Mouse (Mus musculus): ENCODE measurements around the gene Olfr325. TPM values are rescaled to one million over a fixed set of nuclear protein-coding genes. Genes with fewer than 3 reads are reported as not detected.

Olfr325 gene
- polyA plus RNA-seq, 1 experiment from 2014 or later = not detected

GRCm38 (mm10) chr11:58602800-58603560, 25.4 kb downstream of the Olfr325 start:
- no peak for ATAC-seq (ENCODE audit: insufficient number of reproducible peaks, low FRiP score, low TSS enrichment, low read depth)
- Histone ChIP-seq H3K36me3 (no peaks in the 10 kb centered on the region), H3K9ac (no peak overlapping the region), H3K9me3 (replicated peaks) (no peaks in the 10 kb centered on the region), H3K27ac (replicated peaks) (no peak overlapping the region), H3K27me3 (no peaks in the 10 kb centered on the region), H3K4me1 (no peaks in the 10 kb centered on the region), H3K4me3 (replicated peaks) (no peak overlapping the region), H3K4me2 (replicated peaks) (no peak overlapping the region)
- WGBS = 65% methylated on average over 6 of the region's 6 CpGs

DNA sequence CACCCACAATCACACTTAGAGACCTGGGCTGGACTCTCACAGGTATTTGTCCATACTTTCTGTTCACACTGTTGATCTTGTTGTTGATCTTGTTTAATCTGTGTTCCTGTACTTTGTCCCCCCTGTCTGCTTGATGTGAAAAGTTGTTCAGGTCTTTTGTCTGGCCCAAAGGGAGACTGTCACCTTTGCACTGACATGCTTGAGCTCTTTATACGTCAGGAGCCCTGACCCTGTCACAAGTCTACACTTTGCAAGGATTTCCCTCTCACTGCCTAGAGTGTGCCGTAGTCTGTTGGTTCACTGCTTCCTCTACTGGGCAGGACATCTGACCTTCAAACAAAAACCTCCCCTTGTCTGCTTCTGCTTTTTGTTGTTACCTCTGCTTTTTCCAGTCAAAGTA, 27.2 kb downstream of the Olfr325 start:
- Histone ChIP-seq H3K27ac (replicated peaks) (no peak overlapping the region), H3K4me2 (replicated peaks) (no peak overlapping the region), H3K36me3 (no peaks in the 10 kb centered on the region), H3K9me3 (replicated peaks) (no peaks in the 10 kb centered on the region), H3K9ac (no peak overlapping the region), H3K4me3 (replicated peaks) (no peak overlapping the region), H3K27me3 (no peaks in the 10 kb centered on the region), H3K4me1 (no peaks in the 10 kb centered on the region)
- 60% methylated on average over 2 of the region's 2 CpGs for WGBS
- no peak for ATAC-seq (ENCODE audit: insufficient number of reproducible peaks, low FRiP score, low TSS enrichment, low read depth)

GRCm38 (mm10) chr11:58605228-58605627, 27.7 kb downstream of the Olfr325 start:
- H3K4me3 ChIP-seq (replicated peaks) = no peak overlapping the region
- H3K4me2 ChIP-seq (replicated peaks) = no peak overlapping the region
- no peaks in the 10 kb centered on the region for H3K9me3 ChIP-seq (replicated peaks)
- H3K9ac ChIP-seq = no peak overlapping the region
- no peak overlapping the region for H3K27ac ChIP-seq (replicated peaks)
- no peaks in the 10 kb centered on the region for H3K4me1 ChIP-seq
- WGBS = 85% methylated on average over 3 of the region's 3 CpGs
- no peaks in the 10 kb centered on the region for H3K27me3 ChIP-seq
- no peaks in the 10 kb centered on the region for H3K36me3 ChIP-seq
- no peak for ATAC-seq (ENCODE audit: insufficient number of reproducible peaks, low FRiP score, low TSS enrichment, low read depth)

GRCm38 (mm10) chr11:58606177-58606919, 28.8 kb downstream of the Olfr325 start:
- Histone ChIP-seq H3K4me3 (replicated peaks) (no peak overlapping the region), H3K4me2 (replicated peaks) (no peak overlapping the region), H3K27me3 (no peaks in the 10 kb centered on the region), H3K9ac (no peak overlapping the region), H3K27ac (replicated peaks) (no peak overlapping the region), H3K4me1 (no peaks in the 10 kb centered on the region), H3K9me3 (replicated peaks) (no peaks in the 10 kb centered on the region), H3K36me3 (no peaks in the 10 kb centered on the region)
- 82% methylated on average over 12 of the region's 12 CpGs for WGBS
- no peak for ATAC-seq (ENCODE audit: insufficient number of reproducible peaks, low FRiP score, low TSS enrichment, low read depth)

GRCm38 (mm10) chr11:58607030-58607429, 29.5 kb downstream of the Olfr325 start:
- no peak overlapping the region for H3K9ac ChIP-seq
- H3K27ac ChIP-seq (replicated peaks) = no peak overlapping the region
- no peak for ATAC-seq (ENCODE audit: insufficient number of reproducible peaks, low FRiP score, low TSS enrichment, low read depth)
- H3K9me3 ChIP-seq (replicated peaks) = no peaks in the 10 kb centered on the region
- H3K4me2 ChIP-seq (replicated peaks) = no peak overlapping the region
- H3K36me3 ChIP-seq = no peaks in the 10 kb centered on the region
- no peak overlapping the region for H3K4me3 ChIP-seq (replicated peaks)
- 82% methylated on average over 6 of the region's 6 CpGs for WGBS
- H3K27me3 ChIP-seq = no peaks in the 10 kb centered on the region
- no peaks in the 10 kb centered on the region for H3K4me1 ChIP-seq

DNA sequence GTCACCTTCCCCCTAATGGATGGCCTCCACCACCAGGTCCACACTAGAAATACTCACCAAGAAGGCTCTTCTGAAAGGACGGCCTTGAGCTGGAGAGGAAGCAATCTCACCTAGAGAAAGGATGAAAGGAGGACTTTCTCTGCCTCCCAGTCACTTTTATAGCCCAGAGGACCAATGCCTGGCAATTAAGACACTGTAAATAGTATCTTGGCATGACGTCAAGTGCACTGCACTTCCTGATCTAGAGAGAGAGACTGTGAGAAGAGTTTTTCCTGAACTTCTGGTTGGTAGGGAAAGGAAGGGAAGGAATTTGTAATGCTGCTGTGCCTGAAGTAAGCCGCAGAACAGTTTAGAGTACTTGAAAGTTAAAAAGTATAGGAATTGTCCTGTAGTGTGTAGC, 35.8 kb downstream of the Olfr325 start:
- Histone ChIP-seq H3K27ac (replicated peaks) (no peak overlapping the region), H3K9me3 (replicated peaks) (no peaks in the 10 kb centered on the region), H3K36me3 (no peaks in the 10 kb centered on the region), H3K4me3 (replicated peaks) (no peak overlapping the region), H3K9ac (no peak overlapping the region), H3K4me1 (no peaks in the 10 kb centered on the region), H3K4me2 (replicated peaks) (no peak overlapping the region), H3K27me3 (no peaks in the 10 kb centered on the region)
- 75% methylated on average over 3 of the region's 3 CpGs for WGBS
- ATAC-seq (ENCODE audit: insufficient number of reproducible peaks, low FRiP score, low TSS enrichment, low read depth) = no peak

DNA sequence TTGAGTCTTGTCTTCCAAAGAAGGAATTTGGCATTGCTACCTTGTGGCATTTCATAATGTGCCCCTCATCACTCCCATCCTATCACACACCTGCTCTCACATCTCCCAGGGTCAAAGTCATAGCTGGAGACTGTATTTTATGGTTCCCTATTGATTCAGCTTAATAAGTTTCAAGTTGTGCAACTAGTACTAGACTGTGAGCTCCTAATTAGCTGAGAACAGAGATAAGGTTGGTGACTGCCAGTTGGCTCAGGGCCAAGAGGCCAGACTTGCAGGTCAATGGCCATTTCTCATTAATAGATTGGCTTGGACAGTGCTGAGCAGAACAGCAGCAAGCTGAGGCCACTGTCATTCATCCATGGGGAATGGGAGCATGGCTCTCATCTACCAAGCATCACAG, 37.0 kb downstream of the Olfr325 start:
- ATAC-seq (ENCODE audit: insufficient number of reproducible peaks, low FRiP score, low TSS enrichment, low read depth) = no peak
- H3K4me2 ChIP-seq (replicated peaks) = no peak overlapping the region
- no peak overlapping the region for H3K9ac ChIP-seq
- no peak overlapping the region for H3K4me3 ChIP-seq (replicated peaks)
- no peaks in the 10 kb centered on the region for H3K4me1 ChIP-seq
- H3K27me3 ChIP-seq = no peaks in the 10 kb centered on the region
- H3K9me3 ChIP-seq (replicated peaks) = no peaks in the 10 kb centered on the region
- no peaks in the 10 kb centered on the region for H3K36me3 ChIP-seq
- H3K27ac ChIP-seq (replicated peaks) = no peak overlapping the region

DNA sequence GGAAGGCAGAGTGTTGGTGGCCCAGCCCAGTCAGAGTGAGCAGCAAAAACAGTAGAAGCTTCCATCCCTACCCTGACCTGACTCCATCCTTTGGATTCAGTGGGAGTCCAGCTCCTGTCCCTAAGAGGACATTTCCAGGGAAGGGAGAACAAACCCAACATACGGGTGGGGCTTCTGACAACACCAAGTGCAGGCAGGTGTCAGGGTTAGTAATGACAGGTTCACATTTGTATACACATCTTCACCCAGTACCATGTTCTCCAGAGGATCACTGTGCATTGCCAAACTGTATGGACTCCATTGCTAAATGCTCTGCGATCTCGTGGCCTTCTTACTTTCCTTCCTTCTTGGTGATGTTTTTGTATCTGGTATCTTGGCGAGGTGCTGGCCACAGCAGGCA, 38.4 kb downstream of the Olfr325 start, which contains the start of gene 2210407C18Rik:
2210407C18Rik (minus strand) TSS at position 101 of the 400 bp plus-strand sequence.
- no peak within 1 kb of the TSS for H3K4me3 ChIP-seq (replicated peaks)
- H3K9ac ChIP-seq = no peak within 1 kb of the TSS
- no peaks in the 10 kb centered on the region for H3K36me3 ChIP-seq
- WGBS = 94% methylated on average over 4 of the region's 4 CpGs
- no peaks in the 10 kb centered on the region for H3K9me3 ChIP-seq (replicated peaks)
- no peak within 1 kb of the TSS for H3K4me2 ChIP-seq (replicated peaks)
- no peaks in the 10 kb centered on the region for H3K27me3 ChIP-seq
- H3K4me1 ChIP-seq = no peaks in the 10 kb centered on the region
- H3K27ac ChIP-seq (replicated peaks) = no peak within 1 kb of the TSS
- no peak for ATAC-seq (ENCODE audit: insufficient number of reproducible peaks, low FRiP score, low TSS enrichment, low read depth)

- no peak overlapping the region for H3K9ac ChIP-seq
- 66% methylated on average over 3 of the region's 3 CpGs for whole genome bisulfite sequencing
- H3K27ac ChIP-seq (replicated peaks) = no peak overlapping the region
- no peaks in the 10 kb centered on the region for H3K36me3 ChIP-seq
- no peak overlapping the region for H3K4me2 ChIP-seq (replicated peaks)
- H3K9me3 ChIP-seq (replicated peaks) = no peaks in the 10 kb centered on the region
- H3K4me1 ChIP-seq = no peaks in the 10 kb centered on the region
- H3K4me3 ChIP-seq (replicated peaks) = no peak overlapping the region
- no peak for ATAC-seq (ENCODE audit: insufficient number of reproducible peaks, low FRiP score, low TSS enrichment, low read depth)
- H3K27me3 ChIP-seq = no peaks in the 10 kb centered on the region
Measured at GRCm38 (mm10) chr11:58618369-58618768, 40.8 kb downstream of the Olfr325 start.

DNA sequence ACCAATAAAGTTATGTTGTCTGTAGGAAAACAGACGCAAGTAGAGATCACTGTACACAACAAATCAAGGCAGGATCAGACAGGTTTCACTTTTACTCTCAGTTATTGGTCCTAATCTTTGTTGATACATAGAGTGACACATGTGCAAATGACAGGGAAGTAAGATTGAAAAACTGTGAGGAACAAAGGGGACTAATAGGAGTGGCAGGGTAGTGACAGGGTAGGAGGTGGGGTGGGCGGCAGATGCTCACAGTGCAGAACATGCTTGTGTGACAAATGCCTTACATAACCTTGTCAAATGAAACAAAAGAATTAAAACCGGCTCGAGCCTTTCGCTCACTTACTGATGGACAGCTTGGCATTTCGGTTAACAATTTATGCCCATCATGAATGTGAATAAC, 41.3 kb downstream of the Olfr325 start:
- WGBS = 74% methylated on average over 6 of the region's 6 CpGs
- H3K27me3 ChIP-seq = no peaks in the 10 kb centered on the region
- no peaks in the 10 kb centered on the region for H3K36me3 ChIP-seq
- no peak overlapping the region for H3K4me2 ChIP-seq (replicated peaks)
- no peak overlapping the region for H3K4me3 ChIP-seq (replicated peaks)
- no peaks in the 10 kb centered on the region for H3K4me1 ChIP-seq
- ATAC-seq (ENCODE audit: insufficient number of reproducible peaks, low FRiP score, low TSS enrichment, low read depth) = no peak
- no peak overlapping the region for H3K9ac ChIP-seq
- H3K9me3 ChIP-seq (replicated peaks) = no peaks in the 10 kb centered on the region
- H3K27ac ChIP-seq (replicated peaks) = no peak overlapping the region

DNA sequence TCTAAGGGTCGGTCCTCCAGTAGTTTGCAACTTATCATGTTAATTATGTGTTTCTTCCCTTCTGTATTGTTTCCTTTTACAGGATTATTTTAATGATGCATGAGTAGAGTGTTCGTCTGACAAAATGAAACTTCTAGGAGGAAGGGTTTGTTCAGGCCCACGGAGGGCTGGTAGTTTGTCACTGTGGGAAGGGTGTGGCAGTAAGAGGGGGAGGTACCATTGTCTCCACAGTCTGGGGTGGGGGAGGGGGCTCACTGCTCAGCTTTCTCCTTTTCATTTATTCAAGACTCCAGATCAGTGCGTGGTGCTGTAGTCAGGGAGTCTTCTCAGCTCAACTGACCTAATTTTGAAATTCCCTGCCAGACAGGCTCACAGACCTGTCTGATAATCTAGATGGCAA, 48.6 kb downstream of the Olfr325 start:
- Histone ChIP-seq H3K9ac (no peak overlapping the region), H3K4me2 (replicated peaks) (no peak overlapping the region), H3K4me3 (replicated peaks) (no peak overlapping the region), H3K27me3 (no peaks in the 10 kb centered on the region), H3K36me3 (no peaks in the 10 kb centered on the region), H3K9me3 (replicated peaks) (no peaks in the 10 kb centered on the region), H3K27ac (replicated peaks) (no peak overlapping the region), H3K4me1 (no peaks in the 10 kb centered on the region)
- 61% methylated on average over 4 of the region's 4 CpGs for WGBS
- no peak for ATAC-seq (ENCODE audit: insufficient number of reproducible peaks, low FRiP score, low TSS enrichment, low read depth)

- Histone ChIP-seq H3K9me3 (replicated peaks) (no peaks in the 10 kb centered on the region), H3K27ac (replicated peaks) (no peak within 1 kb of the TSS), H3K4me2 (replicated peaks) (no peak within 1 kb of the TSS), H3K4me3 (replicated peaks) (no peak within 1 kb of the TSS), H3K36me3 (no peaks in the 10 kb centered on the region), H3K9ac (no peak within 1 kb of the TSS), H3K4me1 (no peaks in the 10 kb centered on the region), H3K27me3 (no peaks in the 10 kb centered on the region)
- 75% methylated on average over 5 of the region's 5 CpGs for WGBS
- no peak for ATAC-seq (ENCODE audit: insufficient number of reproducible peaks, low FRiP score, low TSS enrichment, low read depth)
Measured at GRCm38 (mm10) chr11:58630401-58630800, 52.9 kb downstream of the Olfr325 start, which contains the start of gene Olfr323. TSS of gene Olfr323 (minus strand) at chr11:58630501.
